Mouse (Mus musculus): Measurements from ENCODE around the gene Galk1. TPM values are rescaled to one million over a fixed set of nuclear protein-coding genes. Genes with fewer than 3 reads are reported as not detected.

The Galk1 gene
- polyA plus RNA-seq, 1 experiment from 2014 or later, result 126 TPM

DNA sequence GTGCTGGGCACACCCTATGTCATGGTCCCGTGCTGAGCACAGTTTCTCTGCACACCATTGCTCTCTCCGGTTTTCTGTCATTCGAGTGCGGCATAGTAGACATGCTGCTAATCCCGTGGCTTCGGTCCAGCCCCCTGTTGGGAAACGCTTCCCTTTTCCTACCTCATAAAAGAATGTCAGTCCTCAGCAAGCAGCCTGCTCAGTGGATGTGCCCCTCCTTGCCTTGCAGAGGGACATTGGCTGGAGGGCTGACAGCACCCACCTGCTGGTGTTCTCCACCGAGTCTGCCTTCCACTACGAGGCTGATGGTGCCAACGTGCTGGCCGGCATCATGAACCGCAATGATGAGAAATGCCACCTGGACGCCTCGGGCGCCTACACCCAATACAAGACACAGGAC is 30.0 kb downstream of the Galk1 start:
- 84% methylated on average over 15 of the region's 15 CpGs for WGBS

DNA sequence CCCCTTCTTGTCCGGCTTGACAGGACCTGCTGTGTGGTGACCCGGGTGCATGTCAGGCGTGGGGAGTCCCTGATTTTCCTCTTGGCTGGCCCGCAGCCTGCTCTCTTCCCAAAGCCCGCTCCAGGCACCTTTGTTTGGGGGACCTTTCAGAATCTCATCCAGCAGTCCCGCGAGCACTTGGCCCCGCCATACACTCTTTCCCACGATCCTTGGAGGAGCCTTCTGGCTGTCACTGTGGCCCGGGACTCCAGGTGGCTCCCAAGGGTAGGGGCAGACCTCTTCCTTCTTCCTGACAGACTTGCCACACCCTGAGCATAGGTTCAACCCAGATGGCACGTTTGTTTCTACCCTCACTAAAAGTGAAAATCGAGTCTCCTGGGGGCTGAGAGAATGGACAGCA is 37.0 kb downstream of the Galk1 start:
- 23% methylated on average over 12 of the region's 12 CpGs for WGBS
- ATAC-seq (ENCODE audit: low FRiP score, low TSS enrichment), result no peak
- peak overlapping the region; percentile 89 for H3K27ac ChIP-seq (replicated peaks)

More for the DNA sequence above, 30.0 kb downstream of the Galk1 start:
- no peak overlapping the region for H3K9ac ChIP-seq (ENCODE audit: low read length)
- H3K27ac ChIP-seq (replicated peaks), result no peak overlapping the region
- H3K4me3 ChIP-seq (ENCODE audit: low read depth, low read length), result no peak overlapping the region
- ATAC-seq (ENCODE audit: low FRiP score, low TSS enrichment), result no peak
- DNase-seq (ENCODE audit: low spot score), result no peak
- H3K9me3 ChIP-seq (ENCODE audit: control insufficient read depth, low read length), result no peaks in the 10 kb centered on the region
- TF ChIP-seq EP300 (optimal IDR thresholded peaks at IDR 0.05) (no peak), CTCF (IDR thresholded peaks at IDR 0.05; ENCODE audit: low read depth) (no peak)
- no peaks in the 10 kb centered on the region for H3K36me3 ChIP-seq (ENCODE audit: control insufficient read depth, insufficient read depth, low read length)
- H3K27me3 ChIP-seq (ENCODE audit: control insufficient read depth, insufficient read depth, low read length), result no peaks in the 10 kb centered on the region
- no peak overlapping the region for H3K4me2 ChIP-seq (replicated peaks; ENCODE audit: low read depth)
- no peaks in the 10 kb centered on the region for H3K4me1 ChIP-seq (replicated peaks; ENCODE audit: control insufficient read depth, insufficient read depth)

DNA sequence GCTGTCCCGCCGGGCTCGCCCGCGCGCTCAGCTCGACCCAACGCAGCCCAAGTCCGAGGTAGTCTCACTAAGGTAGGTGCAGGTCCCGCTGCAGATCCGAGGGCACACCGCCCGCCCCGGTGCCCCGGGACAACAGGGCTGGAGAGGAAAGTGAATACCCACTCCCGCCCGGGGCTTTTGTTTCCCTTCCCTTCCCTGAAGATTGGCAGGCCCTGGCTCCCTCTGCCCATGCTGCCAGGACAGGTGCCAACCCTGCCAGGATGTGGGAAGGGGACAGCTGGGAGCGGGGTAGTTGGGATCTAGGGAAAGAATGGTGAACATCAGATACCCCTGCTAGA is 37.5 kb downstream of the Galk1 start:
- Histone ChIP-seq H3K27me3 (ENCODE audit: control insufficient read depth, insufficient read depth, low read length) (no peaks in the 10 kb centered on the region), H3K4me3 (ENCODE audit: low read depth, low read length) (peak overlapping the region; percentile 55), H3K36me3 (ENCODE audit: control insufficient read depth, insufficient read depth, low read length) (no peaks in the 10 kb centered on the region), H3K9ac (ENCODE audit: low read length) (peak overlapping the region; percentile 76), H3K27ac (replicated peaks) (peak overlapping the region; percentile 89), H3K4me1 (replicated peaks; ENCODE audit: control insufficient read depth, insufficient read depth) (0 out of 2 replicates have a peak, but pooled peaks cover 2% of the 10 kb centered on the region), H3K9me3 (ENCODE audit: control insufficient read depth, low read length) (no peaks in the 10 kb centered on the region), H3K4me2 (replicated peaks; ENCODE audit: low read depth) (peak overlapping the region; percentile 72)
- ATAC-seq (ENCODE audit: low FRiP score, low TSS enrichment) (peak; percentile 2; the same call in 1 of the 2 replicates), DNase-seq (ENCODE audit: low spot score) (no peak)
- TF ChIP-seq EP300 (optimal IDR thresholded peaks at IDR 0.05) (no peak), CTCF (IDR thresholded peaks at IDR 0.05; ENCODE audit: low read depth) (no peak)
- WGBS, result 5% methylated on average over 18 of the region's 18 CpGs

More for the DNA sequence above, 37.0 kb downstream of the Galk1 start:
- no peak for TF ChIP-seq EP300 (optimal IDR thresholded peaks at IDR 0.05)
- peak; percentile 10; the same call in 1 of the 2 replicates for TF ChIP-seq CTCF (IDR thresholded peaks at IDR 0.05; ENCODE audit: low read depth)
- DNase-seq (ENCODE audit: low spot score), result peak; percentile 56
- H3K4me3 ChIP-seq (ENCODE audit: low read depth, low read length), result peak overlapping the region; percentile 55
- H3K4me2 ChIP-seq (replicated peaks; ENCODE audit: low read depth), result peak overlapping the region; percentile 72
- H3K27me3 ChIP-seq (ENCODE audit: control insufficient read depth, insufficient read depth, low read length), result no peaks in the 10 kb centered on the region
- H3K36me3 ChIP-seq (ENCODE audit: control insufficient read depth, insufficient read depth, low read length), result no peaks in the 10 kb centered on the region
- peak overlapping the region; percentile 76 for H3K9ac ChIP-seq (ENCODE audit: low read length)
- no peaks in the 10 kb centered on the region for H3K9me3 ChIP-seq (ENCODE audit: control insufficient read depth, low read length)
- 0 out of 2 replicates have a peak, but pooled peaks cover 2% of the 10 kb centered on the region for H3K4me1 ChIP-seq (replicated peaks; ENCODE audit: control insufficient read depth, insufficient read depth)

- peak; percentile 86 for ATAC-seq (ENCODE audit: low FRiP score, low TSS enrichment)
- peak within 1 kb of the TSS; percentile 72 for H3K4me2 ChIP-seq (replicated peaks; ENCODE audit: low read depth)
- 11% methylated on average over 41 of the region's 58 CpGs for WGBS
- H3K27me3 ChIP-seq (ENCODE audit: control insufficient read depth, insufficient read depth, low read length), result no peaks in the 10 kb centered on the region
- peak; percentile 53 for TF ChIP-seq CTCF (IDR thresholded peaks at IDR 0.05; ENCODE audit: low read depth)
- TF ChIP-seq EP300 (optimal IDR thresholded peaks at IDR 0.05), result no peak
- peak within 1 kb of the TSS; percentile 76 for H3K9ac ChIP-seq (ENCODE audit: low read length)
- H3K36me3 ChIP-seq (ENCODE audit: control insufficient read depth, insufficient read depth, low read length), result no peaks in the 10 kb centered on the region
- DNase-seq (ENCODE audit: low spot score), result peak; percentile 90
- peak within 1 kb of the TSS; percentile 55 for H3K4me3 ChIP-seq (ENCODE audit: low read depth, low read length)
- H3K27ac ChIP-seq (replicated peaks), result peak within 1 kb of the TSS; percentile 89
- H3K9me3 ChIP-seq (ENCODE audit: control insufficient read depth, low read length), result no peaks in the 10 kb centered on the region
- H3K4me1 ChIP-seq (replicated peaks; ENCODE audit: control insufficient read depth, insufficient read depth), result 0 out of 2 replicates have a peak, but pooled peaks cover 5% of the 10 kb centered on the region
Observed at GRCm38 (mm10) chr11:115974309-115975082, 38.0 kb downstream of the Galk1 start, which contains the start of gene Itgb4. Gene Itgb4, plus strand, starts transcription at chr11:115974709.

GRCm38 (mm10) chr11:115971016-115971415 is 41.5 kb downstream of the Galk1 start:
- no peaks in the 10 kb centered on the region for H3K36me3 ChIP-seq (ENCODE audit: control insufficient read depth, insufficient read depth, low read length)
- H3K27ac ChIP-seq (replicated peaks), result no peak overlapping the region; the same call in 1 of the 2 replicates
- no peaks in the 10 kb centered on the region for H3K9me3 ChIP-seq (ENCODE audit: control insufficient read depth, low read length)
- no peak overlapping the region for H3K4me2 ChIP-seq (replicated peaks; ENCODE audit: low read depth)
- H3K9ac ChIP-seq (ENCODE audit: low read length), result no peak overlapping the region
- no peak overlapping the region for H3K4me3 ChIP-seq (ENCODE audit: low read depth, low read length)
- peak; percentile 62 for ATAC-seq (ENCODE audit: low FRiP score, low TSS enrichment)
- no peaks in the 10 kb centered on the region for H3K27me3 ChIP-seq (ENCODE audit: control insufficient read depth, insufficient read depth, low read length)
- no peak for TF ChIP-seq CTCF (IDR thresholded peaks at IDR 0.05; ENCODE audit: low read depth)
- TF ChIP-seq EP300 (optimal IDR thresholded peaks at IDR 0.05), result no peak
- DNase-seq (ENCODE audit: low spot score), result peak; percentile 57
- 0 out of 2 replicates have a peak, but pooled peaks cover 5% of the 10 kb centered on the region for H3K4me1 ChIP-seq (replicated peaks; ENCODE audit: control insufficient read depth, insufficient read depth)
- WGBS, result 58% methylated on average over 6 of the region's 6 CpGs
